Mouse (Mus musculus): ENCODE results near the gene Gm21936. TPM values are rescaled to one million over a fixed set of nuclear protein-coding genes. Genes with fewer than 3 reads are reported as not detected.
"Not testable (repeated sequence)": the region's sequence is repeated elsewhere in the genome, so short reads cannot be mapped to it uniquely, and the experiment has no call there.

The Gm21936 gene
- not detected in 2 replicates for total RNA-seq (2017)

DNA sequence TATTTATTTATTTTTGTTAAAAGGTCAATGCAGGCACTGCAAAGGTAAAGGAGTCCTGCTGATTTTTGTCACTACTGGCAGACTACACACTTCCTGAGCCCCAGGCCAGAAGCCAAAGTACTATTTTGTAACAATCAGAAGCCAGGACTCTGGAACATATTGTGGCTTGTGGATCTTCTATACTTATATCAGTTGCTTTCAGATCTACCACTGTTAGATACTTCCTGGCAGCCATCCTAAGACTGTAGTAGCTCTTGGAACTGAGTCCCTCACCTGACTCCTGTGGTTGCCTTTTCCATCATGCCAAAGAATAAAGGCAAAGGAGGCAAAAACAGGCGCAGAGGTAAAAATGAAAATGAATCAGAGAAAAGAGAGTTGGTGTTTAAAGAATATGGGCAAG, at the start of gene Gm21936:
Gene Gm21936, plus strand, starts transcription at position 301 of the 400 bp plus-strand sequence.
- ATAC-seq (ENCODE audit: extremely low read depth, insufficient number of reproducible peaks, low FRiP score, poor library complexity, severe bottlenecking): not testable (repeated sequence)

DNA sequence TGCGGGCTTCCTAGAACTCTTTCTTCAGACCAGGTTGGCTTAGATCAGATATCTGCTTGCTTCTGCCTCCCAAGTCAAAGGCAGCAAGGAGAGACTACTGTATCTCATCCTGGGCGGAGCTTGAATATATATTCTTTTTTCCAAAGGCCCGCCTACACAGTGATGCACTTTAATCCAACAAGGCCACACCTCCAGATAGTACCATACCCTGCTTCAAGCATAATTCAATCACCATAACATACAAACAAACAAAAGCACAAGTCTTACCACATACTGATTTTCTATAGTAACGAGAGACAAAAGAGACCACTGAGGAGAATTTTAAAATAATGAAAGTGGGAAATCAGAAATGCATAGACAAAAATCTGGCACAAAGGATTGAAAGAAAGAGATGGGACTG, 19.7 kb upstream of the Gm21936 start, which contains the start of gene Gm21319:
Gene Gm21319, minus strand, starts transcription at position 101 of the 400 bp plus-strand sequence.
- ATAC-seq (ENCODE audit: extremely low read depth, insufficient number of reproducible peaks, low FRiP score, poor library complexity, severe bottlenecking): not testable (repeated sequence)

DNA sequence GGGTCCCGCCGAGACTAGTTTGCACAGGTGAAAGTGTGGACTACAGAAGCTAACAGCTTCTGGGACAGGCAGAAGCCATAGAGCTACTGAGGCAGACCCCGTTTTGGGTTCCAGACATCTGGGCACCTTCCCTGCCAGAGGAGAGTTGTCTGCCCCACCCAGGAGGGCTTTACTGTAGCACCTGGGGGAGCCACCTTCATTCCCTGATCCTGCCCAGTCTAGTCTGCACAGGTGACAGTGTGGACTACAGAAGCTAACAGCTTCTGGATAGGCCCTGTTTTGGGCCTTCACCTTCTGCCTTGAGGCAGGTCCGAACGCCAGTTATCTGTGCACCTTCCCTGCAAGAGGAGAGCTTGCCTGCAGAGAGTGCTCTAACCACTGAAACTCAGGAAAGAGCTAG, 2.7 kb downstream of the Gm21936 start:
- ATAC-seq (ENCODE audit: extremely low read depth, insufficient number of reproducible peaks, low FRiP score, poor library complexity, severe bottlenecking): not testable (repeated sequence)

DNA sequence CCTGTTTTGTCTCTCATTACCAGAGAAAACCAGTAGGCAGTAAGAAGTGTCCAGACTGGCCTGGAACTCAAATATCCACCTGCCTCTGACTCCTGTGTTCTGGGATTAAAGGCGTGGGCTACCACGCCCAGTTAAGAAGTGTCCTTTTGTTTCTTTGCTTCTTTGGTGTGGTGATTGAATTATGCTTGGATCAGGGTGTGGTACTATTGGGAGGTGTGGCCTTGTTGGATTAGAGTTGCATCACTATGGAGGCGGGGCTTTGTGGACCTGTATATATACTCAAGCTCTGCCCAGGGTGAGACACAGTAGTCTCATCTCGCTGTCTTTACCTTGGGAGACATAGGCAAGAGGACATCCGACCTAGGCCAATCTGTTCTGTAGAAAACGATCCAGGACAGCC, 21.0 kb downstream of the Gm21936 start, which contains the start of gene BB287469:
Gene BB287469, plus strand, starts transcription at position 301 of the 400 bp plus-strand sequence.
- ATAC-seq (ENCODE audit: extremely low read depth, insufficient number of reproducible peaks, low FRiP score, poor library complexity, severe bottlenecking): not testable (repeated sequence)

DNA sequence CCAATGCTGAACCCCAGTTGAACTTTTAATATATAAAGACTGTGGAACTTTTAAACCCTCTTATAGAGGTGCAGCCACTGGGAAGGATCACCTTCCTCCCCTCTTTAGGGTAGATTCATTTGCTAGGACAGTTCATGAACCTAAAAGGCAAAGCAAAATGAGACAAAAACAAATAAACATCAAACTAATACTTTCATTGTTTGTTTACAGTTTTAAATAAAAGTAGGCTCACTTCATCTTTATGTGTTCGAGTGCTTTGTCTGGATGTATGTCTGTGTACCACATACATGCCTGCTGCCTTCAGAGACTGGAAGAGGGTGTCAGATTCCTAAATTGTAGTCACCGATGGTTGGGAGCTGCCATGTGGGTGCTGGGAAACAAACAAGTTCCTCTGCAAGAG, 46.9 kb downstream of the Gm21936 start, which contains the start of gene Gm2001:
Gene Gm2001, minus strand, starts transcription at position 101 of the 400 bp plus-strand sequence.
- not testable (repeated sequence) for ATAC-seq (ENCODE audit: extremely low read depth, insufficient number of reproducible peaks, low FRiP score, poor library complexity, severe bottlenecking)

Other genes starting within 250 kb of the Gm21936 start
- not detected in 2 replicates for gene Oog1, start 192.8 kb upstream of the Gm21936 start, total RNA-seq (2017)
- gene Gm4027, start 176.6 kb upstream of the Gm21936 start, total RNA-seq (2017): not detected in 2 replicates
- gene Gm16381, start 150.9 kb upstream of the Gm21936 start, total RNA-seq (2017): not detected in 2 replicates
- not detected in 2 replicates for gene Gm21319, start 19.8 kb upstream of the Gm21936 start, total RNA-seq (2017)
- gene BB287469, start 21.1 kb downstream of the Gm21936 start, total RNA-seq (2017): not detected in 2 replicates
- gene Gm2001, start 46.8 kb downstream of the Gm21936 start, total RNA-seq (2017): not detected in 2 replicates
- gene Gm2016, start 78.6 kb downstream of the Gm21936 start, total RNA-seq (2017): not detected in 2 replicates
- gene Gm2022, start 99.9 kb downstream of the Gm21936 start, total RNA-seq (2017): not detected in 2 replicates
- not detected in 2 replicates for gene Gm2035, start 124.3 kb downstream of the Gm21936 start, total RNA-seq (2017)
- gene Gm2042, start 158.6 kb downstream of the Gm21936 start, total RNA-seq (2017): not detected in 2 replicates
- gene Gm2075, start 216.3 kb downstream of the Gm21936 start, total RNA-seq (2017): not detected in 2 replicates
- not detected in 2 replicates for gene Gm6803, start 223.3 kb downstream of the Gm21936 start, total RNA-seq (2017)
- gene Gm2056, start 231.5 kb downstream of the Gm21936 start, total RNA-seq (2017): not detected in 2 replicates

Data from neutrophil, adult 5-6 weeks (primary cell).